Mouse (Mus musculus) left cerebral cortex, postnatal 14 days (tissue): ENCODE data around the gene Vmn2r52. TPM values are rescaled to one million over a fixed set of nuclear protein-coding genes. Genes with fewer than 3 reads are reported as not detected.
"Not testable (repeated sequence)": the region's sequence is repeated elsewhere in the genome, so short reads cannot be mapped to it uniquely, and the experiment has no call there.

Experiments
- DNase-seq, 2 experiments: peaks; one replicate each; pipeline ENCODE4 v3.0.0; 2021 to 2022; ENCODE audit warnings: low spot score in 2 of 2, mixed read lengths in 1 of 2
- intact Hi-C: fragments of 180-260 bp; cut with DNase I; formaldehyde crosslinking; loops from one replicate; pipeline ENCODE4 v1.15.1; 2025
- long read RNA-seq, 2 experiments: library from polyadenylated mRNA; stranded (forward); transcript quantifications; one replicate each; pipeline ENCODE4 v2.0.0; 2021
- total RNA-seq, 2 experiments: library from RNA; stranded (reverse); gene quantifications; 2 replicates each; pipeline ENCODE4 v1.2.3; 2021

Vmn2r52 gene
- not detected for total RNA-seq
- long read RNA-seq, experiment 1, result 0 reads
- long read RNA-seq, experiment 2, result 0 reads

DNA sequence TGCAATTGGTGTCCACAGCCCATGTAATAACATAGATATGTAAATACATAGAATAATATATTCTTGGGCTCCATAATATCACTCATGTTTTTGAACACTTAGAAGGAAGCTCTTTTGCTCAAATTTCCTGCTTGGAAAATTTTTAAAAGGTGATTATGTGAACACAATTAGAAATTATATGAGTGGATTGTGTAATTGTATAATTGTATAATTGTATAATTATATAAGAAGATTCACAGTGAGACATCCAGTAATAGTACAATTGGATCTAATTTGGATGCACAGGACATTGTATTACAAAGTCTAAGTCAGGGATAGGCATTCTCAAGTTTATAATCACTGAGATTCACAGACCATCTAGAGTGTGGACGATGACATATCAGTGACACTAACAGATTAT is at the start of gene Vmn2r52:
TSS of gene Vmn2r52 (minus strand) at position 101 of the 400 bp plus-strand sequence.
- no peak for DNase-seq
- intact Hi-C loops, result no loop called here

DNA sequence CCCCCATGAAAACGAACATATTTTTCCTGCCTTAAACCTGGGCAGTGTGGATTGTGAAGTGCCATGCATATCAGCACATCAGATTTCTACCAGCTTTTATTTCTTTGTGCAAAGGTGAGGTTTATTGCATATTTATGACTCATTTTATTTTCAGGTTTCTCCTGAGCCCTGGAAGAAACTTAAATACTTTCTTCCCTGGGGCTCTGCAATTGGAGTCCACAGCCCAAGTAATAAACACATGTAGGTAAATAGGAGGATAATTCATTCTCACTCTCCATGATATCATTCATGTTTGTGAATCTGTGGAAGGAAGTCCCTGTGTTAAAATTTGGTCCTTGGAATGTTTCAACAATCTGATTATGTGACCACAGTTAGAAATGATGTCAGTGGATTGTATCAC is 70.7 kb downstream of the Vmn2r52 start, which contains the start of gene Vmn2r51:
TSS of gene Vmn2r51 (minus strand) at position 101 of the 400 bp plus-strand sequence.
- DNase-seq, intact Hi-C loops: not testable (repeated sequence)

Other genes starting within 250 kb of the Vmn2r52 start
- gene Vmn2r48, start 223.0 kb downstream of the Vmn2r52 start, total RNA-seq, result not detected
- not detected for gene Vmn2r49, start 184.3 kb downstream of the Vmn2r52 start, total RNA-seq
- gene Vmn2r50, start 123.3 kb downstream of the Vmn2r52 start, total RNA-seq, result not detected
- gene Vmn2r51, start 70.8 kb downstream of the Vmn2r52 start, total RNA-seq, result not detected
- gene Vmn1r66, start 101.4 kb upstream of the Vmn2r52 start, total RNA-seq, result not detected